Mouse (Mus musculus) lung, adult 10 weeks (tissue): ENCODE measurements around the gene Setd1a. TPM values are rescaled to one million over a fixed set of nuclear protein-coding genes. Genes with fewer than 3 reads are reported as not detected.

Experiments
- polyA plus RNA-seq: library from polyadenylated mRNA; stranded (reverse); fragments of 350-450 nt; fragmentation: Illumina TruSeq; extraction: RNeasy Lipid Tissue Mini Kit (QIAGEN cat#74804); gene quantifications from one replicate; pipeline ENCODE4 v1.2.3, GENCODE M21; 2014; ENCODE audit warnings: low read depth, low replicate concordance; ENCODE audit not compliant: insufficient read depth

Setd1a gene
- 6.3 TPM for polyA plus RNA-seq

GRCm38 (mm10) chr7:127776426-127776825 is at the start of gene Setd1a:
Gene Setd1a (plus strand): TSS chr7:127776670.

GRCm38 (mm10) chr7:127732066-127732465 is 44.4 kb upstream of the Setd1a start, which contains the start of gene Ctf2:
Gene Ctf2 (minus strand): TSS chr7:127732166.

GRCm38 (mm10) chr7:127744366-127745045 is 32.0 kb upstream of the Setd1a start, which contains the start of gene Fbxl19:
Gene Fbxl19 (plus strand): TSS chr7:127744543.

GRCm38 (mm10) chr7:127769651-127770038 is 6.8 kb upstream of the Setd1a start, which contains the start of gene Orai3:
Gene Orai3 (plus strand): TSS chr7:127769815.

GRCm38 (mm10) chr7:127785308-127785707 is 8.8 kb downstream of the Setd1a start, which contains the start of gene Gm49388:
Gene Gm49388 (plus strand): TSS chr7:127785608.

GRCm38 (mm10) chr7:127800435-127801009 is 24.1 kb downstream of the Setd1a start, which contains the start of gene Hsd3b7:
Gene Hsd3b7 (plus strand): TSS chr7:127800604.

GRCm38 (mm10) chr7:127824176-127824871 is 47.9 kb downstream of the Setd1a start, which contains the start of the genes Stx4a and Stx1b:
Gene Stx4a (plus strand): TSS chr7:127824294.
Gene Stx1b (minus strand): TSS chr7:127824549.

Other genes with a start within 250 kb of the Setd1a start
- gene Tmem265, start 215.3 kb upstream of the Setd1a start, polyA plus RNA-seq, result not detected
- gene Phkg2, start 203.3 kb upstream of the Setd1a start, polyA plus RNA-seq, result 29.0 TPM
- 20.2 TPM for gene Ccdc189, start 188.1 kb upstream of the Setd1a start, polyA plus RNA-seq
- gene Rnf40, start 187.9 kb upstream of the Setd1a start, polyA plus RNA-seq, result 24.5 TPM
- 5.9 TPM for gene Zfp629, start 160.9 kb upstream of the Setd1a start, polyA plus RNA-seq
- 35.1 TPM for gene Bcl7c, start 67.7 kb upstream of the Setd1a start, polyA plus RNA-seq
- gene Ctf1, start 63.9 kb upstream of the Setd1a start, polyA plus RNA-seq, result 5.6 TPM
- not detected for gene Ctf2, start 44.5 kb upstream of the Setd1a start, polyA plus RNA-seq
- 5.9 TPM for gene Fbxl19, start 32.1 kb upstream of the Setd1a start, polyA plus RNA-seq
- gene Orai3, start 6.9 kb upstream of the Setd1a start, polyA plus RNA-seq, result 36.1 TPM
- not detected for gene Gm49388, start 8.9 kb downstream of the Setd1a start, polyA plus RNA-seq
- gene Hsd3b7, start 23.9 kb downstream of the Setd1a start, polyA plus RNA-seq, result 43.9 TPM
- gene Stx4a, start 47.6 kb downstream of the Setd1a start, polyA plus RNA-seq, result 82.2 TPM
- 0.61 TPM for gene Stx1b, start 47.9 kb downstream of the Setd1a start, polyA plus RNA-seq
- 7.3 TPM for gene Zfp646, start 99.6 kb downstream of the Setd1a start, polyA plus RNA-seq
- 2.2 TPM for gene Zfp668, start 100.2 kb downstream of the Setd1a start, polyA plus RNA-seq
- 1.5 TPM for gene Prss53, start 114.3 kb downstream of the Setd1a start, polyA plus RNA-seq
- not detected for gene Gm21974, start 118.8 kb downstream of the Setd1a start, polyA plus RNA-seq
- gene Vkorc1, start 118.9 kb downstream of the Setd1a start, polyA plus RNA-seq, result 114 TPM
- 36.0 TPM for gene Bckdk, start 127.4 kb downstream of the Setd1a start, polyA plus RNA-seq
- 15.1 TPM for gene Kat8, start 135.8 kb downstream of the Setd1a start, polyA plus RNA-seq
- gene Prss8, start 153.4 kb downstream of the Setd1a start, polyA plus RNA-seq, result 48.3 TPM
- gene Prss36, start 170.1 kb downstream of the Setd1a start, polyA plus RNA-seq, result 8.8 TPM
- 182 TPM for gene Fus, start 190.8 kb downstream of the Setd1a start, polyA plus RNA-seq
- gene Pycard, start 217.2 kb downstream of the Setd1a start, polyA plus RNA-seq, result 31.3 TPM
- 1.4 TPM for gene Trim72, start 227.3 kb downstream of the Setd1a start, polyA plus RNA-seq